Mouse (Mus musculus): ENCODE measurements around the gene Parp1. TPM values are rescaled to one million over a fixed set of nuclear protein-coding genes. Genes with fewer than 3 reads are reported as not detected.
A peak's percentile ranks its signal among the peaks of the same experiment; 100 is the strongest.

The Parp1 gene
- total RNA-seq (2021): 100 to 1,000 TPM; 123 to 129 TPM
- long read RNA-seq, transcript Parp1-201 (23 exons, 3,873 nt): major isoform, 106 of 137 reads
- long read RNA-seq, partial matches to known transcripts: 20 of 137 reads
- long read RNA-seq, other reads (novel, unspliced or antisense): 11 of 137 reads

GRCm38 (mm10) chr1:180568761-180569452 is at the start of gene Parp1:
Gene Parp1, plus strand, starts transcription at chr1:180568924.
- DNase-seq (ENCODE audit: low spot score in 2 of 2): peak; percentile 95 to 97

- no peak for DNase-seq (ENCODE audit: low spot score in 2 of 2)
Measured at GRCm38 (mm10) chr1:180519520-180519919, 49.2 kb upstream of the Parp1 start.

- DNase-seq (ENCODE audit: low spot score in 2 of 2): peak; percentile 41 to 79
Measured at GRCm38 (mm10) chr1:180520190-180520589, 48.5 kb upstream of the Parp1 start.

- DNase-seq (ENCODE audit: low spot score in 2 of 2): no peak
Measured at GRCm38 (mm10) chr1:180523320-180523719, 45.4 kb upstream of the Parp1 start.

DNA sequence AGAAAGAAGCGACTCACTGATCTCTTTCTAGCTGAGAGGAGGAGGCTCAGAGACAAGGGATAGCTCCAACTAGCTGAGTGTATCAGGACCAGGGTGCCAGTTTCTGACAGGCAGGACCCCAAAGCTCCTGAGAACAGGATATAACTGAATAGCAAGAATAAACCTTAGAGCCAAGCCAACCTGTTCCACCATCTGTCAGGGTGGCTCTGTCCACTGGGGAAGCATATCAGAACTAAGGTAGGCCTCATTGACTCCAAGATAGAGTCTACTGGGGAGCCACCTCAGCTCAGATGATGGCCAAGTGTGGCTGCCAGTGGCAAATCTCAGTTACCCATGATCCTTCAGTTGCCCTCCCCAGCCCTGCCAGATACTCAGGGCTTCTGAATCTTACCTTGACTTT is 43.4 kb upstream of the Parp1 start:
- no peak for DNase-seq (ENCODE audit: low spot score in 2 of 2)

DNA sequence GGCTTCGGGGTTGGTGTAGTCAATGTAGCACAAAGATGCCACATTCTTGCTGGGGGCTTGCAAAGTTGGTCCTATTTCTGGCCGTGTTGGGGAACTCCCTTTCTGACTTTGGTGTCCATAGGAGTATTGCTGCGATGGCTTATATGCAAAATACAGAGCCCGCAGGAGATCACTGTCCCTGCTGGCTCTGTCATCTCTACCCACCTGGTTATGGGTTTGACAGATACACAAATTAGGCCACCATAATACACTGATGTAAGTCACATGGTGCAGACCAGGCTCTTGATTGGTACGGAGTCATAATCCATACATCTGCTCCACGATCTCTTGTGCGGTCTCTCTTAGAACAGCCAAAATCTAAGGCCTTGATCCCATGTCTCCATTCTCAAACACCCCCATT is 38.9 kb upstream of the Parp1 start:
- no peak for DNase-seq (ENCODE audit: low spot score in 2 of 2)

GRCm38 (mm10) chr1:180530457-180531263 is 38.1 kb upstream of the Parp1 start:
- DNase-seq (ENCODE audit: low spot score in 2 of 2): no peak

DNA sequence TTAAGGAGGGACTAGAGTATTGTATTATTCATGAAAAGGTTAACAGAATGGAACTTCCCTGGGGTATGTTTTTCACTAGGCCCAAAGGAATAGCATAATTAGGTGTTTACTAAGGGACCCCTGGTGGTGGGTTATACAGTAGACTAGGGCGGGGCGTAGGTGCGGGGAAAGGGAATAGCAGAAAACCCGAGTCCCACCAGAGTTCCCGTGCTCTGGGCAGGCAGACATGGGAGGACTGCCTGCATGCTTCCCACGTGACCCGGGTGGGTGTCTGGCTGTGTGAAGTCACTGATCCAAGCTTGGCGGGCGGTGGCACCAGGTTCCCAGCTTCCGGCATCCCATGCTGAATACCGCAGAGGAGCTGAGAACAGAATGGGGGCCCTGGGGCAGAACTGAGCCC is 36.1 kb upstream of the Parp1 start:
- DNase-seq (ENCODE audit: low spot score in 2 of 2): no peak

GRCm38 (mm10) chr1:180536719-180537118 is 32.0 kb upstream of the Parp1 start:
- no peak for DNase-seq (ENCODE audit: low spot score in 2 of 2)

DNA sequence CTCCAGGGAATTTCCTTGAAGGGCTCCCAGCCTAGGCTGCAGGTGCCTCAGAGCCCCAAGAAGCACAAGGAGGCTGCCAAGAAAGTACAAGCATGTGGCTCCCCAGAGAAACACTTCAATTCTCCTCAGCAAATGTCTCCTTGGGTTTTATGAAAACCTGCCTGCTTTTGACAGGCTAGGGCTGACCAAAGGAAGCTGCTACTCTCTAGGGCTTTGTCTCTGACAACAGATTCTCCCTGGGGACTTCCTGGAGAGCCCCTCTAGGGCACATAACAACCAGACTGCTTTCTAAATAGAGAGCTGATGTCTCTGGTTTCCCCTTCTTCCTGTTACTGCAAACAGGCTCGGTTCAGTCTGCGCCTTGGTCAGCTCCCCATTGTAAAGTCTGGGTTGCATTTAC is 27.5 kb upstream of the Parp1 start:
- no peak for DNase-seq (ENCODE audit: low spot score in 2 of 2)

- DNase-seq (ENCODE audit: low spot score in 2 of 2): peak in 1 of 2 experiments; percentile 58
Measured at GRCm38 (mm10) chr1:180541883-180542711, 26.6 kb upstream of the Parp1 start.

GRCm38 (mm10) chr1:180542712-180543371 is 25.9 kb upstream of the Parp1 start:
- DNase-seq (ENCODE audit: low spot score in 2 of 2): no peak

DNA sequence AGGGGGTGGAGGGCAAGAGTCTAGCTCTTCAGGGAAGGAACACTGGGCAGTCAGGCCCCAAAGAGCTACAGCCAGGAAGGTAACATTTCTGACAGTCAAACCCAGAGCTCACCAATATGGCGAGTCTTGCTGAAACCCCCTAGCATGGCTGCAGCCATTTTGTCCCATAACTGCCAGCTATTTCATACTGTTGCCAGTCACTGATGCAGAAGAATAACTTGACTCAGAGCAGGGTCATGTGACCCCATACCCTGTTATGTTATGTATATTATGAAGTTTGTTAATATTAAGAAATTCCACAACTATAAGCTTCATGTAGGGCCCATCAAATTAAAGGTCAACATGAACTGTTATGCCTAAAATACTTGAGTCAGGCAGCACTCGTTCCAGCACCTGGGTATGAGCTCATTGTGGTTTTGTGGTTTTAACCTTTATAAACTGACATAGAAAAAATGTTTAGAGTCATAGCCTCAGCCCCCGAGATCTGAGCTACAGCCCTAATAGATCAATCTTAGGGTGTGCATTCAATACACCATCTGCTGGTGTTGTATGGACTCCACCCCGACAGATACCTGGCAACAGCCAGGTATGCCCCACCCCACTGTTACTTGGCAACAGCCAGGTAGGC is 22.7 kb upstream of the Parp1 start:
- DNase-seq (ENCODE audit: low spot score in 2 of 2): no peak

DNA sequence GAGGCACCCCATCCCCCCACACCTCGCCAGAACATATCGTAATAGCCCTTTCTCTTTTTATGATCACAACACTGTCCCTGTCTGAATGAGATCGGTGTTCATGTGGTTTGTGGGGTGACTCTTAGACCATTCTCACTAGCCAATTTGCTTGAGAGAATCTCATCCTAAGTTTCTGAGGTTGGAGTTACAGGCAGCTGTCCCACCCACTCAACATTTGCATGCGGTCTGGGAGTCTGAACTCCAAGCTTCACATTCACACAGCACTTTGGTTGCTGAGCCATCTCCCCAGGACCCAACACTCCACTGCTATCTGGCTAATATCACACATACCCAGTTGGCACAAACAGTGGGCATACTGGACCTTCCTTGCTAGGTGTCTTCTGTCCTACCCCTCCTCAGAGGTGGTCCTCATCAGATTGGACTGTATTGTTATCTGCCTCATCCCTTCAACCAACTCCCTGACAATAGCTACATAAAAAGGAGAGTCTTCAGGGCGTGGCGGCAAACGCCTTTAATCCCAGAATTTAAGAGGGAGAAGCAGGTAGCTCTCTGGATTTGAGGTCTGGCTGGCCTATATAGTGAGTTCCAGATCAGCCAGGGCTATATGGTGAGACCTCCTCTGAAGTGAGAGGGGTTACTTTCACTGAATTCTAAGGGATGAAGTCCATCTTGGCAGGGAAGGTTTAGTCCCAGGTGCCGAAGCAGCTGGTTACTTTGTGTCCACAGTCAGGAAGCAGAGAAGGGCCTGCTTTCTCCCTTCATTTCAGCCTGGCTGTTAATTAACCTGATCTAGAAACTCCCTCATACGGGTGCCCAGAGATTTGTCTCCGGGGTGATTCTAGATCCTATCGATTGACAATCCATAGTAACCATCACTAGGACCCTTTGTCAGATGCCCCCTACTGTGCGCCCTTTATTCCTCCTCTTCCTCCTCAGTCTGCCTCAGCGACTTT is 21.6 kb upstream of the Parp1 start:
- DNase-seq (ENCODE audit: low spot score in 2 of 2): no peak

DNA sequence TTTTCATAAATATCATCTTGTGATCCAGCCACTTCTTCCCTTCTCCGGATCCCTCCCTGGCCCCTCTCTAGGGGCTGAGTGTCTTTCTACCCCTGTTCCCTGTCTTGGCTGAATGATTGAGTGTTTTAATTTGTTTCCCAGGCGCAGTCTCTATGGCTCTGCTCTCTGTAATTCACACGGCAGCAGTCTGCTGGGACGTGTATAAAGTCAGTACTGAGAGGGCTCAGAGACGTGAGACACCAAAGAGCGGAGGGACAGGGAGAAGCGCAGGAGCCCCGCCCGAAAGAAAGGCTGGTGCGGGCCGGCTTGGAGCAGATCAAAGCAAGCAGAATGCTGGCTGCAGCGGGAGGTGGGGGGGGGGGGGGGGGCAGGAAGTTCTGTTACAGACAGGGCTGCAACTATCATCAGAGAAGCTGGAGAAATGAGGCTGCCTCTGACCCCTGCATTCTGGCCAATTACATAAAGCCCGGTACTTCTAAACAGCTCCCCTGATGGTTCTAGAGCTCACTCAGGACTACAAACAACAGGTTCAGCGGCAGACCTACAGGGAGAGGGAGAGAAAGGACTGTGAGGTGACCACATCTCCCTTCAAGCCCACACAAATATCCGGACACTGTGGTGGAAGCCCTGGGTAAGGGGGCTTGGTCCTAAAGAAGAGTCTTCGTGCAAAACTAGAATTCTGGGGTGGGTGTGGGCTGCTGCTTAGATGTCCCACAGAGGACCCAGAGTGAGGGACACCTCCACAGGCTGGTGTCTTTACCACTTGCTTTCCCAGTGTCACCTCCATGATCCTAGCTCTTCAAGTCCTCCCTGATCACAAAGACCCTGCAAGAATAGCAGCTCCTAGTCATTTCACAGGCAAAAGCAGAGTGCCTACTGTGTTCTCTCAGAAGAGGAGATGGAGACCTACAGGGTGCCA is 20.7 kb upstream of the Parp1 start:
- DNase-seq (ENCODE audit: low spot score in 2 of 2): no peak

DNA sequence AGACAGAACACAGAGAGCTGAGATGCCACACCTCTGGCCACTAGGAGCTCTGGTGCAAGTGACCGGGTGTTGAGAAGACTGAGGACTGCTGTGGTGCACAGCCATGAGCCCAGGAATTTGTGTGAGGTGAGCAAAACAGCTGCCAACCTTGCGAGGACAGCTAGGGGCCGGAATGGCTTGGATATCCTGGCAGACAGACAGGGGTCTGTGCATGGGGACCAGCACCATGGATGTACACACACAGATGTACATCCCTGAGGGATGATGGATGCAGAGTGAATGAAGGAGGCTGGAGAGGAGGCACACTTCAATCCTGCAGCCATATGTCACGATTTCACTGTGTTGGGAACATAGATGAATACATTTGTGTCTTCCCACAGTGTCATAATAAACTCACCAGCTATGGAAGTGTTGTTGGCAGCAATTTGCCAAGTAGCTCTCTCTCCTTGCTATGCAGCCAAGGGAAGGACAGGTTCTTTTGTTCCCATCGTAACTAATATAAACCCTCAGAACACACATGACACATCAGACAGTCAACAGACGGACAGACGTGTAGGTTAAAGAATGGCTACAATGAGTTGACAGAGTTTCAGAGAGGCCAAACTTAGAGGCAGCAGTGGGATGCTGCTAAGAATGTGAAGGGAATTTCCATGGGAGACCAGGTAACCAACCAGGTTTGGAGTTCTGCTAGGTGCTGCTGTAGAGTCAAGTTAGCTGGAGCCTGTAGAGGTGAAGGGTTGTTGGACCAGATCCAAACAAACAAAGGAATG is 19.0 kb upstream of the Parp1 start:
- DNase-seq (ENCODE audit: low spot score in 2 of 2): peak in 1 of 2 experiments; percentile 62

DNA sequence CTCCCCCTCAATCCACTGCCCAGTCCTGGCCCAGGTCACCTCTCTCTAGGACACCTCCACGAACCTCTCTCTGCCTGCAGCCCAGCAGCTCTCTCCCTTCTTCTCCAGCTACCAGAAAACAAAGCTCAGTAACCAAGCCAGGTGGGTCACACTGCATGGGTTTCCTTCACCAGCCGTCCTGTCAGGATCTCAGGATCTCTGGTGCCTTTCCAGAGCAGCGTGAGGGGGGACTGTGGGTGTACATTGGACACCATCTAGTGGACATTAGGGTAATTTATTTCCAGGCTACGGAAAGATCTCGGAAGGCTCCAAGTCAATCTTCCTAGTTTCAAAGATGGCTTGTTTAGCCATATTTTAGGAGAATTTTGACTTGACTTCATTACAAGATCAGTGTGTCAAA is 18.0 kb upstream of the Parp1 start:
- peak in 1 of 2 experiments; percentile 63 for DNase-seq (ENCODE audit: low spot score in 2 of 2)

All from layer of hippocampus, adult 18-20 months (tissue).